Mouse (Mus musculus): ENCODE measurements around the gene Kcnj10. TPM values are rescaled to one million over a fixed set of nuclear protein-coding genes. Genes with fewer than 3 reads are reported as not detected.

The Kcnj10 gene
- 0.31 and 0.77 TPM in 2 replicates for polyA plus RNA-seq (2016; fragmentation: Nextera tagmentation; extraction: Ambion mirVana)

DNA sequence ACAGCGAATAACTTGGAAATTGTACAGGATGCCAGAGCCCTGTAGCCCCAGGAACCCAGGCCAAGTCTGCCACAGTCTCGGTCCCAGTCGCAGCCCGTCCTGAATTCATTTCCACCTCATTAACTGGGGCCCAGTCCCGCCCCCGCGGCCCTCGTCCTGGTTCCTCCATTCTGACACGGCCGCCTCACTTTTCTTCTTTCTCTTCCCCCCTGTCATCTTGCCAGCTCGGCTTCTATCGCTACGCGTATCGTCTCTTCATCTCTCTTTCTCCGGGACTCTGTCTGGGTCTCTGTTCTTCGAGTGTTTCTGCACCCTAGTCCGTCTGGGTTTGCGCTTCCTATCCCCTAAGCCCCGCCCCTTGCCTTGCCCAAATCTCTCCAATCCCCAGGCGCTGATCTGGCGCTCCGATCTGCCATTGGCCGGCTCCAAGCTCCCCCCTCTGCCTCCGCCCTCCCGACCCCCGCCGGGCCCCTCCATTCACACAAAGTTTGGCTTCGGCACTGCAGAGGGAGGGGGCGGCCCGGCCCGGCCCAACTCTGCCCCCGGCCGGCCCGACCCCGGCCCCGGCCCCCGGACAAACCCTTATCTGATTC, at the start of gene Kcnj10:
Gene Kcnj10, plus strand, starts transcription at position 482 of the 593 bp plus-strand sequence.
- H3K27me3 ChIP-seq (ENCODE audit: insufficient read depth, poor library complexity, severe bottlenecking) = peaks cover 54% of the 10 kb centered on the region
- DNase-seq (ENCODE audit: low spot score) = peak; percentile 86
- H3K4me1 ChIP-seq (replicated peaks) = peaks cover 47% of the 10 kb centered on the region
- no peaks in the 10 kb centered on the region for H3K36me3 ChIP-seq
- peak within 1 kb of the TSS; percentile 73 for H3K27ac ChIP-seq
- H3K9me3 ChIP-seq = no peaks in the 10 kb centered on the region
- H3K4me3 ChIP-seq = peak within 1 kb of the TSS; percentile 60
- 2% methylated on average over 38 of the region's 38 CpGs for WGBS

GRCm38 (mm10) chr1:172292880-172293279, 48.1 kb upstream of the Kcnj10 start:
- DNase-seq (ENCODE audit: low spot score) = no peak
- Histone ChIP-seq H3K27me3 (ENCODE audit: insufficient read depth, poor library complexity, severe bottlenecking) (peaks cover 11% of the 10 kb centered on the region), H3K4me1 (replicated peaks) (peaks cover 30% of the 10 kb centered on the region), H3K36me3 (no peaks in the 10 kb centered on the region), H3K4me3 (no peak overlapping the region), H3K9me3 (no peaks in the 10 kb centered on the region), H3K27ac (no peak overlapping the region)
- WGBS = 89% methylated on average over 2 of the region's 2 CpGs

- no peak overlapping the region for H3K27ac ChIP-seq
- peaks cover 36% of the 10 kb centered on the region for H3K4me1 ChIP-seq (replicated peaks)
- peaks cover 14% of the 10 kb centered on the region for H3K27me3 ChIP-seq (ENCODE audit: insufficient read depth, poor library complexity, severe bottlenecking)
- no peak for DNase-seq (ENCODE audit: low spot score)
- H3K4me3 ChIP-seq = no peak overlapping the region
- H3K36me3 ChIP-seq = no peaks in the 10 kb centered on the region
- WGBS = 87% methylated on average over 11 of the region's 11 CpGs
- H3K9me3 ChIP-seq = no peaks in the 10 kb centered on the region
Measured at GRCm38 (mm10) chr1:172293449-172293848, 47.6 kb upstream of the Kcnj10 start.

DNA sequence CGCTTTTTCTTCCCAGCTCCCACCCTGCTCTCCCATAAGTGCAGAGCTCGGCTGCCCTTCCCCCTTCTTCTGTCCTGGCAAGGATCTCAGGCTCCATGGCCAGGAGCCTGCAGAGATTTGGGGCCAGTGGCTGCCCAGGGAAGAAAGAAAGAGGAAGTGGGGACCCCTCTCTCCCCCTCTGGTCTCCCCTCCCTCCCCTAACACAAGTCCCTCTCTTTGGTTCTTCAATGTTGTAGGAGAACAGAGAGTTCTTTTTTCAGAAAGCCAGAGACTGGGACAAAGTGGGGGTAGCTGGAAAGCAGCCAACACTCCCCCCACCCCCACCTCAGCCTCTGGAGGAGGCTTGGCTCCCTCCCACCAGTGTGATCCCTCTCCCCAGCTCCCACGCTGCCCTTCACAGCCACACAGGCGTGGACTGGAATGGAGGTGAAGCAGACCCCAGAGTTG, 45.2 kb upstream of the Kcnj10 start:
- no peak for DNase-seq (ENCODE audit: low spot score)
- H3K4me3 ChIP-seq = no peak overlapping the region
- WGBS = 62% methylated on average over 4 of the region's 4 CpGs
- H3K9me3 ChIP-seq = no peaks in the 10 kb centered on the region
- H3K36me3 ChIP-seq = no peaks in the 10 kb centered on the region
- H3K27ac ChIP-seq = peak overlapping the region; percentile 69; the same call in 1 of the 2 replicates
- peaks cover 33% of the 10 kb centered on the region for H3K27me3 ChIP-seq (ENCODE audit: insufficient read depth, poor library complexity, severe bottlenecking)
- H3K4me1 ChIP-seq (replicated peaks) = peaks cover 55% of the 10 kb centered on the region

GRCm38 (mm10) chr1:172296816-172297510, 44.0 kb upstream of the Kcnj10 start:
- Histone ChIP-seq H3K4me3 (peak overlapping the region; percentile 34; the same call in 1 of the 2 replicates), H3K36me3 (no peaks in the 10 kb centered on the region), H3K27me3 (ENCODE audit: insufficient read depth, poor library complexity, severe bottlenecking) (peaks cover 37% of the 10 kb centered on the region), H3K4me1 (replicated peaks) (peaks cover 67% of the 10 kb centered on the region), H3K9me3 (no peaks in the 10 kb centered on the region), H3K27ac (peak overlapping the region; percentile 79)
- no peak for DNase-seq (ENCODE audit: low spot score)
- 80% methylated on average over 6 of the region's 6 CpGs for WGBS

- Histone ChIP-seq H3K36me3 (no peaks in the 10 kb centered on the region), H3K27me3 (ENCODE audit: insufficient read depth, poor library complexity, severe bottlenecking) (peaks cover 37% of the 10 kb centered on the region), H3K9me3 (no peaks in the 10 kb centered on the region), H3K27ac (peak within 1 kb of the TSS; percentile 79), H3K4me3 (peak within 1 kb of the TSS; percentile 34; the same call in 1 of the 2 replicates), H3K4me1 (replicated peaks) (peaks cover 76% of the 10 kb centered on the region)
- DNase-seq (ENCODE audit: low spot score) = peak; percentile 54
- WGBS = 13% methylated on average over 16 of the region's 16 CpGs
Measured at GRCm38 (mm10) chr1:172297611-172298537, 43.1 kb upstream of the Kcnj10 start, which contains the start of gene Atp1a2. Atp1a2 (minus strand) TSS chr1:172298064.

GRCm38 (mm10) chr1:172299528-172299927, 41.5 kb upstream of the Kcnj10 start:
- no peaks in the 10 kb centered on the region for H3K36me3 ChIP-seq
- peaks cover 37% of the 10 kb centered on the region for H3K27me3 ChIP-seq (ENCODE audit: insufficient read depth, poor library complexity, severe bottlenecking)
- H3K4me3 ChIP-seq = no peak overlapping the region
- H3K9me3 ChIP-seq = no peaks in the 10 kb centered on the region
- no peak for DNase-seq (ENCODE audit: low spot score)
- H3K4me1 ChIP-seq (replicated peaks) = peaks cover 86% of the 10 kb centered on the region
- 52% methylated on average over 7 of the region's 7 CpGs for WGBS
- H3K27ac ChIP-seq = peak overlapping the region; percentile 3; the same call in 1 of the 2 replicates

GRCm38 (mm10) chr1:172300247-172300646, 40.8 kb upstream of the Kcnj10 start:
- Histone ChIP-seq H3K9me3 (no peaks in the 10 kb centered on the region), H3K27me3 (ENCODE audit: insufficient read depth, poor library complexity, severe bottlenecking) (peaks cover 37% of the 10 kb centered on the region), H3K4me3 (no peak overlapping the region), H3K27ac (peak overlapping the region; percentile 62), H3K36me3 (no peaks in the 10 kb centered on the region), H3K4me1 (replicated peaks) (peaks cover 89% of the 10 kb centered on the region)
- WGBS = 57% methylated on average over 5 of the region's 5 CpGs
- no peak for DNase-seq (ENCODE audit: low spot score)

DNA sequence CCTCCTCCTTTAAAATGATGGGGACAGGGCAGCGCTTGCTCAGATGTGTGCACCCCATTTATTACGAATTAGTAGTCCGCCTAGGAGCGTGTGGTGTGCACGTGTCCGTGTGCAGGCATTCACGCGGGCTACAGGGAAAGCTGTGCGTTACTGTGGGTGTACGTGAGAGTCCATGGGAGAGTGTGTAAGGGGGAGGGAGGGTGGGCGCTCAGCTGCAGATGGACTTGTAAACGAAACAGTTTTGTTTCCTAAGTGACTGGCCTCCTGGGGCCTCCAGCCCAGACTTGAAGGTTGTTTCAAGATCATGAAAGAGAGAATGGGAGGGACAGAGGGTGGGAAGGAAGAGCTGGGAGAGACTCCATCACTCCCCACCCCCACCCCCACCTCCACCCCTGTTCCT, 39.8 kb upstream of the Kcnj10 start:
- Histone ChIP-seq H3K4me3 (no peak overlapping the region), H3K9me3 (no peaks in the 10 kb centered on the region), H3K36me3 (no peaks in the 10 kb centered on the region), H3K4me1 (replicated peaks) (peaks cover 85% of the 10 kb centered on the region), H3K27me3 (ENCODE audit: insufficient read depth, poor library complexity, severe bottlenecking) (peaks cover 37% of the 10 kb centered on the region), H3K27ac (peak overlapping the region; percentile 62)
- 41% methylated on average over 12 of the region's 12 CpGs for WGBS
- DNase-seq (ENCODE audit: low spot score) = no peak

DNA sequence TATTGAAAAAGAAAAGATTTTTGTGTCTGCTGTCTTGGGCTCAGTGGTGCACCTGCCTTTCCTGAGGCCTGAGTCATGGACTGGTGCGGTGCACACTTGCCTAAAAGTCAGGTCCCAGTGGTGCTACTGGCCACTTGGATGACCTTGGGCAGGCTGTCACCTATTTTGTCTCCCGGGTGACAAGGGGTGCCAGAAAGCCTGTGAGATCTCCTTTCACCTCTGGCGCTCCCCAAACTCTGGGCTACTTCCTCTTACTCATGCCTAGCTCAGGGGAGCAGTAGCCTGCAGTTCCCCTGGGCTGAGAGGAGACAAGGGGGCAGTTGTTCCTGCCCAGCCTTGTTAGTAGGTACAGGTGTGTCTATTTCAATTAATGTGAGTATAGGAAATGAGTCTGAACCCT, 38.7 kb upstream of the Kcnj10 start:
- Histone ChIP-seq H3K4me1 (replicated peaks) (peaks cover 82% of the 10 kb centered on the region), H3K27ac (peak overlapping the region; percentile 77), H3K4me3 (no peak overlapping the region), H3K9me3 (no peaks in the 10 kb centered on the region), H3K27me3 (ENCODE audit: insufficient read depth, poor library complexity, severe bottlenecking) (peaks cover 26% of the 10 kb centered on the region), H3K36me3 (no peaks in the 10 kb centered on the region)
- DNase-seq (ENCODE audit: low spot score) = no peak
- WGBS = 46% methylated on average over 3 of the region's 3 CpGs

DNA sequence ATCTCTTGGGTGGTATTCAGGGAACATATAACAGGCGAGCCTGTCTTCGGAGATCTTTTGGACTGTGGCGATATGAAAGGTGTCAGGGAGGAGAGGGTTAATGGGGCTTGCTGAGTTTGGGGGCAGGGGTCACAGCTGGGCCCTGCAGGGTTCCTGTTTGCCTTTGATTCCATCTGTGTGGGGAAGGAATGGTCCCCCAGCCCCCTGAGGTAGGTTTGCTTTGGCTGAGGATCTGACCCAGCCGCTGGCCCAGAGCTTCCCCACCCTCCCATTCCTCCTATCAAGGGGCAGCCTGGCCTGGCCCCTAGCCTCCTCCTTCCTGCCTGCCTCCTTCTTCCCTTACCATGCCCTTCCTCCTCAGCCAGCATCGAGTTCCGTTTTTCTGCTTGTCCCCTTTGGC, 38.2 kb upstream of the Kcnj10 start:
- no peaks in the 10 kb centered on the region for H3K36me3 ChIP-seq
- peak overlapping the region; percentile 77 for H3K27ac ChIP-seq
- peaks cover 26% of the 10 kb centered on the region for H3K27me3 ChIP-seq (ENCODE audit: insufficient read depth, poor library complexity, severe bottlenecking)
- peak overlapping the region; percentile 18 for H3K4me3 ChIP-seq
- DNase-seq (ENCODE audit: low spot score) = peak; percentile 77
- WGBS = 4% methylated on average over 6 of the region's 6 CpGs
- H3K9me3 ChIP-seq = no peaks in the 10 kb centered on the region
- H3K4me1 ChIP-seq (replicated peaks) = peaks cover 79% of the 10 kb centered on the region

DNA sequence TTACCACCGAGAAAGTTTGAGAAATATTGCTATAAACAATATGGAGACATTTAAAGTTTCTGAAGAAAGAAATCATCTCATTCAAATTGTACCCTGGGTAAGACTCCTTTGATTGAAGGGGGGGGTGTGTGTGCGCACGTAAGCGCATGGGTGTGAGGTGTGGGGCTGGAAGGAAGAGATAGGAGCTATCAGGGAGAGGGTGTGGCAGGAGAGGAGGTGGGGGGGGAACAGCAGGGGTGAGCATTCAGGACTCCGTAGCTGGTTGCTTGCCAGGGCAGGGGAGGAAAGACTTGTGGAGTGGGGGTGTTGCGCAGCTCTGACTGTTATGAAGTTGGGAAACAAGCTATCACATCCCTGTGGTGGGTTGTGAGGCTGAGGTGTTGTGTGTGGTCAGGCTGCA, 36.6 kb upstream of the Kcnj10 start:
- Histone ChIP-seq H3K9me3 (no peaks in the 10 kb centered on the region), H3K36me3 (no peaks in the 10 kb centered on the region), H3K27ac (no peak overlapping the region), H3K27me3 (ENCODE audit: insufficient read depth, poor library complexity, severe bottlenecking) (peaks cover 16% of the 10 kb centered on the region), H3K4me3 (no peak overlapping the region), H3K4me1 (replicated peaks) (peaks cover 78% of the 10 kb centered on the region)
- 72% methylated on average over 6 of the region's 6 CpGs for WGBS
- DNase-seq (ENCODE audit: low spot score) = no peak

All from hindbrain, embryonic 10.5 days (tissue).